Mouse (Mus musculus) cortical plate, adult 2 months (tissue): ENCODE measurements around the gene 1700030J22Rik. TPM values are rescaled to one million over a fixed set of nuclear protein-coding genes. Genes with fewer than 3 reads are reported as not detected.
A peak's percentile ranks its signal among the peaks of the same experiment; 100 is the strongest.

Experiments used
- H3K27ac ChIP-seq: fragments of 200-500 bp; 2 replicates; pipeline ENCODE4 v1.5.1; 2012; ENCODE audit warnings: low read length, control low read depth, inconsistent platforms; ENCODE audit not compliant: insufficient read depth
- H3K4me1 ChIP-seq: fragments of 200-500 bp; 2 replicates; pipeline ENCODE4 v1.6.1; 2011; ENCODE audit warnings: low read length; ENCODE audit not compliant: control insufficient read depth, insufficient read depth
- H3K4me3 ChIP-seq: fragments of 200-500 bp; 2 replicates; pipeline ENCODE4 v1.5.1; 2011; ENCODE audit warnings: mild to moderate bottlenecking, low read length, control low read depth; ENCODE audit not compliant: insufficient read depth
- CTCF ChIP-seq: fragments of 200-500 bp; IDR thresholded peaks from 2 replicates; pipeline ENCODE4 v1.5.1; 2011; ENCODE audit warnings: mild to moderate bottlenecking, control low read depth, low read length; ENCODE audit not compliant: insufficient read depth; ENCODE audit errors: extremely low read depth
- POLR2A ChIP-seq: fragments of 200-500 bp; IDR thresholded peaks from 2 replicates; pipeline ENCODE4 v1.6.1; 2011; ENCODE audit warnings: mild to moderate bottlenecking, low read length, control low read depth; ENCODE audit not compliant: insufficient read depth; ENCODE audit errors: extremely low read depth
- polyA plus RNA-seq: library from polyadenylated mRNA; depleted of rRNA; stranded (reverse); fragments of >200 nt; gene quantifications from 2 replicates; pipeline ENCODE4 v1.2.3, GENCODE M21; 2012; rRNA removed

Gene 1700030J22Rik
- polyA plus RNA-seq: 7.2 and 7.3 TPM in 2 replicates

- peak within 1 kb of the TSS; percentile 58 for H3K4me3 ChIP-seq
- TF ChIP-seq CTCF (no peak), POLR2A (no peak)
- no peaks in the 10 kb centered on the region for H3K4me1 ChIP-seq
- no peak within 1 kb of the TSS for H3K27ac ChIP-seq
These were observed at the start of gene 1700030J22Rik for GRCm38 (mm10) chr8:116978631-116979256. TSS of gene 1700030J22Rik (minus strand) at chr8:116978959.

GRCm38 (mm10) chr8:117027601-117028000 lies 48.8 kb upstream of the 1700030J22Rik start:
- Histone ChIP-seq H3K27ac (no peak overlapping the region), H3K4me3 (no peak overlapping the region), H3K4me1 (no peaks in the 10 kb centered on the region)
- no peak for TF ChIP-seq CTCF
- TF ChIP-seq POLR2A: no peak

- H3K4me3 ChIP-seq: no peak overlapping the region
- H3K4me1 ChIP-seq: no peaks in the 10 kb centered on the region
- no peak for TF ChIP-seq POLR2A
- TF ChIP-seq CTCF: no peak
- no peak overlapping the region for H3K27ac ChIP-seq
These were observed 43.7 kb upstream of the 1700030J22Rik start for GRCm38 (mm10) chr8:117022297-117022993.

GRCm38 (mm10) chr8:117019323-117020275 lies 40.8 kb upstream of the 1700030J22Rik start:
- TF ChIP-seq CTCF: no peak
- H3K27ac ChIP-seq: no peak overlapping the region

GRCm38 (mm10) chr8:117017896-117018295 lies 39.1 kb upstream of the 1700030J22Rik start:
- TF ChIP-seq CTCF: no peak
- TF ChIP-seq POLR2A: no peak
- H3K4me1 ChIP-seq: no peaks in the 10 kb centered on the region
- H3K4me3 ChIP-seq: no peak overlapping the region
- no peak overlapping the region for H3K27ac ChIP-seq

More at GRCm38 (mm10) chr8:117019323-117020275, 40.8 kb upstream of the 1700030J22Rik start:
- Histone ChIP-seq H3K4me1 (no peaks in the 10 kb centered on the region), H3K4me3 (no peak overlapping the region)

GRCm38 (mm10) chr8:117017006-117017405 lies 38.2 kb upstream of the 1700030J22Rik start:
- H3K4me3 ChIP-seq: no peak overlapping the region
- no peak for TF ChIP-seq POLR2A
- TF ChIP-seq CTCF: no peak
- no peak overlapping the region for H3K27ac ChIP-seq
- no peaks in the 10 kb centered on the region for H3K4me1 ChIP-seq

- H3K4me1 ChIP-seq: no peaks in the 10 kb centered on the region
- no peak overlapping the region for H3K4me3 ChIP-seq
- TF ChIP-seq POLR2A (no peak), CTCF (no peak)
These were observed 36.9 kb upstream of the 1700030J22Rik start for GRCm38 (mm10) chr8:117015670-117016069.

GRCm38 (mm10) chr8:117011366-117011765 lies 32.6 kb upstream of the 1700030J22Rik start:
- no peak overlapping the region for H3K27ac ChIP-seq
- no peaks in the 10 kb centered on the region for H3K4me1 ChIP-seq
- TF ChIP-seq CTCF (no peak), POLR2A (no peak)
- no peak overlapping the region for H3K4me3 ChIP-seq

More at GRCm38 (mm10) chr8:117015670-117016069, 36.9 kb upstream of the 1700030J22Rik start:
- H3K27ac ChIP-seq: no peak overlapping the region

GRCm38 (mm10) chr8:116994016-116994716 lies 15.4 kb upstream of the 1700030J22Rik start:
- H3K27ac ChIP-seq: no peak overlapping the region
- H3K4me1 ChIP-seq: no peaks in the 10 kb centered on the region
- TF ChIP-seq POLR2A: no peak
- no peak for TF ChIP-seq CTCF
- H3K4me3 ChIP-seq: peak overlapping the region; percentile 82; the same call in 1 of the 2 replicates
